Mouse (Mus musculus) stomach, postnatal 0 days (tissue): Measurements from ENCODE around the gene Igfbpl1. TPM values are rescaled to one million over a fixed set of nuclear protein-coding genes. Genes with fewer than 3 reads are reported as not detected.
A peak's percentile ranks its signal among the peaks of the same experiment; 100 is the strongest.

Source experiments
- ATAC-seq: fragments of 200-750 bp; cut with Nextera tagmentation; 2 replicates; pipeline ENCODE4 v1.8.0; 2017; ENCODE audit not compliant: low FRiP score, low TSS enrichment
- DNase-seq: peaks from one replicate; pipeline ENCODE4 v3.0.0-alpha.2; 2016; ENCODE audit warnings: low spot score
- H3K27ac ChIP-seq: fragments of 300-500 bp; sonication (generic); replicated peaks from 2 replicates; pipeline ENCODE4 v1.5.1; 2014; ENCODE audit warnings: mild to moderate bottlenecking, control low read depth
- H3K27me3 ChIP-seq: fragments of 300-500 bp; sonication (generic); 2 replicates; pipeline ENCODE4 v1.6.1; 2014; ENCODE audit warnings: low read length; ENCODE audit not compliant: control insufficient read depth, insufficient read depth
- H3K36me3 ChIP-seq: fragments of 300-500 bp; sonication (generic); 2 replicates; pipeline ENCODE4 v1.6.1; 2014; ENCODE audit warnings: low read length, mixed read lengths; ENCODE audit not compliant: control insufficient read depth, insufficient read depth
- H3K4me1 ChIP-seq: fragments of 300-500 bp; sonication (generic); replicated peaks from 2 replicates; pipeline ENCODE4 v1.6.1; 2014; ENCODE audit warnings: antibody characterized with exemption; ENCODE audit not compliant: control insufficient read depth, insufficient read depth
- H3K4me2 ChIP-seq: fragments of 300-500 bp; sonication (generic); replicated peaks from 2 replicates; pipeline ENCODE4 v1.6.1; 2014; ENCODE audit warnings: low read depth, mild to moderate bottlenecking, control low read depth, moderate library complexity
- H3K4me3 ChIP-seq: fragments of 300-500 bp; sonication (generic); 2 replicates; pipeline ENCODE4 v1.5.1; 2014; ENCODE audit warnings: low read depth, low read length, control low read depth
- H3K9ac ChIP-seq: fragments of 300-500 bp; sonication (generic); 2 replicates; pipeline ENCODE4 v1.6.1; 2014; ENCODE audit warnings: mild to moderate bottlenecking, low read length, control low read depth, mixed read lengths
- H3K9me3 ChIP-seq: fragments of 300-500 bp; sonication (generic); 2 replicates; pipeline ENCODE4 v1.6.1; 2016; ENCODE audit warnings: low read length; ENCODE audit not compliant: control insufficient read depth
- CTCF ChIP-seq: IDR thresholded peaks from 2 replicates; pipeline ENCODE4 v1.5.1; 2016; ENCODE audit warnings: antibody characterized with exemption, low read depth, mild to moderate bottlenecking, moderate library complexity
- EP300 ChIP-seq: optimal IDR thresholded peaks from 2 replicates; pipeline ENCODE3; 2016; ENCODE audit warnings: antibody characterized with exemption
- WGBS: fragments of 180-500 bp; shearing (Covaris S2); extraction: QIAGEN DNeasy Blood & Tissue Kit; methylation state at CpG from one replicate; pipeline ENCODE4 v1.1.7; 2014; 5-methylcytosine and 5-hydroxymethylcytosine counted together
- polyA plus RNA-seq: library from polyadenylated mRNA; unstranded; fragments of >200 nt; fragmentation: Nextera tagmentation; extraction: Ambion mirVana; gene quantifications from 2 replicates; pipeline ENCODE4 v1.2.1, GENCODE M21; 2015

Gene Igfbpl1
- 0.08 and 0.17 TPM in 2 replicates for polyA plus RNA-seq

DNA sequence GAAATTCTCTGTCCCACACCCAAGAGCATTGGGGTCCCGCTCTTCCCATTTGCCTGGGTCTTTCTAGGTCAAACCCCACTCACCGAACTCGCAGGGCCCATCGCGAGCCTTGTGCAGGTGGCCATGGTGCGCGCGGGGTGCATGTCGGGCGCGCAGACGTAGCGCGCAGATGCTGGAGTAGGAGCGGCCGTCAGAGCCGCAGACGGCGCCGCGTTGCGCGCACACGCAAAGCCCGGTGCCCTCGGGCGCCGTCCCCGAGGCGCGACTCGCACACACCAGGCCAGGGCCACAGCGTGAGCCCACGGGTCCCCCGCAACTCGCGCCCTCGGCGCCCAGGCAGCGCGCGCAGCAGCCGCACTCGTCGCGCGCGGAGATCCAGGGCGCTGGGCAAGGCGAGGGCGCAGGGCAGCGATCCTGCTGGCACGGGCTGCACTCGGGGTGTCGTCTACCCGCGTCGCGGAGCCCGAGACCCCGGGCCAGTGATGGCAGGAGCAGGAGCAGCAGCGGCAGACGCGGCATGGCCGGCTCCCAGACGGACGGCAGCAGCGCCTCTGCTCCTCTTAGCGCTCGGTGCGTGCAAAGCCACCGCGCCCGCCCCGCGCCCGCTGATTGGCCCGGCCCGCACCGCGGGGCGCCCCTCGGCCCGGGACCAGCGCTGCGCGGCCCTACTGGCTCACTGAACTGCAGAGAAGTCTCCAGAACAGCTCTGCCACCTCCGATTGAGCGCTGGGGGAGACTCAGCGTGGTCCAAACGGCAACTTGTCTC is at the start of gene Igfbpl1:
TSS of gene Igfbpl1 (minus strand) at position 649 of the 766 bp plus-strand sequence.
- H3K9ac ChIP-seq: no peak within 1 kb of the TSS
- no peaks in the 10 kb centered on the region for H3K4me1 ChIP-seq
- WGBS: under 1% methylated on average over 73 of the region's 91 CpGs
- peak within 1 kb of the TSS; percentile 31 for H3K4me3 ChIP-seq
- peaks cover 14% of the 10 kb centered on the region for H3K27me3 ChIP-seq
- DNase-seq (no peak), ATAC-seq (no peak)
- TF ChIP-seq EP300 (no peak), CTCF (no peak)
- H3K36me3 ChIP-seq: no peaks in the 10 kb centered on the region
- H3K27ac ChIP-seq: no peak within 1 kb of the TSS
- peak within 1 kb of the TSS; percentile 54 for H3K4me2 ChIP-seq
- no peaks in the 10 kb centered on the region for H3K9me3 ChIP-seq

DNA sequence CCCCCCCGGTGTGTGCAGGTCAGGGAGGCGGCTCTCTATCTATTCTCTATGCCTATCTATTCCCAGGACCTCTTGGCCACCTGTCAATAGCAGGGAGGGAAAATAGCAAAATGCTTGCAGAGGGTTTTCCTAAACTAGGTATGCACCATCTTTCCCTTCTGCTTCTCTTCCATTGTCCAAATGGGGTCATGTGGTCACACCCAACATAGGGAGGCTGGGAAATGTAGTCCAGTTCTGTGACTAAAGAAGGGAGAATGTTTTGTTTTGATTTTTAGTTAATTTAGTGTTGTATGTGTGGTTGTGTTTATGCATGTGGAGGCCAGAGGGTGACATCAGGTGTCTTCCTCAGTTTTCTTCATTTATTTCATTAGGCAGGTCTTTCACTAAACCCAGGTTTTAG is 45.4 kb upstream of the Igfbpl1 start:
- H3K4me1 ChIP-seq: 0 out of 2 replicates have a peak, but pooled peaks cover 3% of the 10 kb centered on the region
- no peak for DNase-seq
- WGBS: 71% methylated on average over 1 of the region's 2 CpGs
- no peaks in the 10 kb centered on the region for H3K9me3 ChIP-seq
- no peak overlapping the region for H3K4me2 ChIP-seq
- H3K27ac ChIP-seq: no peak overlapping the region
- no peak overlapping the region for H3K4me3 ChIP-seq
- no peak overlapping the region for H3K9ac ChIP-seq
- H3K36me3 ChIP-seq: no peaks in the 10 kb centered on the region
- TF ChIP-seq CTCF: no peak
- TF ChIP-seq EP300: no peak
- no peak for ATAC-seq
- no peaks in the 10 kb centered on the region for H3K27me3 ChIP-seq

DNA sequence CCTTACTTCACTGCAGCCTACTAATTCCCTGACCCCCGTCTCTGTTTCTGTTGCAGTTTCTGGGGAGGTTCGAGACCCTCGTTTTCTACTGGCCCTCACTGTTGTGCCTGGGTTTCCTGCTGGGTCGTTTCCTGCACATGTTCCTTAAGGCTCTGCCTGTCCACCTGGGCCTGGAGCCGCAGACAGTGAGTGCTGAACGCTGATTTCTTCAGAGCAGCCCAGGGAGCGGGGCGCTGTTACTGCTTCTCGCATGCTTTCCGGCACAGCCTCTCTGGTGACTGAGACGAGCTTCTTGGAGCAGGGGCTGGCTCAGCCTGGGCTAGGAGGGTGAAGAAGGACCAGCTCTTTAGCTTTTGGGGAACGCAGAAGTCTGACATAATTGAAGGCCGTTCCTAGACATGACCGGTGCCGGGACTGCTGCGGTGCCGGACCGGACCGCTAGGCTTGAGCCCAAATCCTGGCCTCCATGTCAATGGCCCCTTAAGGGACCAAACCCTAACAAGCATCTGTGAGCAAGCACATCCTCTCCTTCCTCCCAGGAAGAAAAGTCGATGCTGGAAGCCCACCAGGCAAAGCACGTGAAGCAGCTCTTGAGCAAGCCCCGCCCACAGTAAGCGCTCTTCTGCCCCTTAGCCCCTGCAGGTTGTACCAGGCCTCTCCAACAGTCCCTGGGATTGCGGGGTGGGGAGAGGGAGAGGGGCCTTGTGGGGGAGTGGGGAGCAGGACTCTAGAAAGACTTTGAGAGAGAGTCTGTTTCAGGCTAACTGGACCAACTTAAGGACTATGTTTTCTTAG is 42.5 kb upstream of the Igfbpl1 start:
- Histone ChIP-seq H3K4me1 (0 out of 2 replicates have a peak, but pooled peaks cover 3% of the 10 kb centered on the region), H3K27me3 (no peaks in the 10 kb centered on the region), H3K9me3 (no peaks in the 10 kb centered on the region), H3K36me3 (no peaks in the 10 kb centered on the region), H3K27ac (no peak overlapping the region), H3K4me3 (no peak overlapping the region), H3K4me2 (peak overlapping the region; percentile 4; the same call in 1 of the 2 replicates), H3K9ac (peak overlapping the region; percentile 13; the same call in 1 of the 2 replicates)
- ATAC-seq (no peak), DNase-seq (no peak)
- no peak for TF ChIP-seq CTCF
- TF ChIP-seq EP300: no peak
- WGBS: 36% methylated on average over 24 of the region's 24 CpGs

DNA sequence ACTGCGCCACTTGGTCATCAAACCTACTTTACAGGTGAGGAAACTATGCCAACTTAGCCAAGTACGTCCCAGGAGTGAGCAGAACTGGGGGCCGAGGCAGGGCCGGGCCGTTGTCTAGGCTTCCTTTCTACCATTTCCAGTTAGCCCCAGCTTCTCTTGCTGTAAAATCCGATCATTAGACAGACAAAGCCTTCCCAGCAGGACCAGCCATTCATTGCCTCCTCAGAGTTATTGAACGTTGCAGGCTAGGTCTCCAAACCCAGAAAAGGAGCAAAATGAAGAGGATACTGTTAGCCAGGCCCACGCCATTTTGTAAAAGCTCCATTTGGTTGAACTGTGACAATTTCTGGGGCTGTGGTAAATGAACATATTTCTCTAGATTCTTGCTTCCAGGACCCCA is 40.7 kb upstream of the Igfbpl1 start:
- 0 out of 2 replicates have a peak, but pooled peaks cover 3% of the 10 kb centered on the region for H3K4me1 ChIP-seq
- ATAC-seq (no peak), DNase-seq (no peak)
- no peaks in the 10 kb centered on the region for H3K36me3 ChIP-seq
- H3K4me2 ChIP-seq: no peak overlapping the region
- no peak overlapping the region for H3K4me3 ChIP-seq
- no peak overlapping the region for H3K9ac ChIP-seq
- H3K27me3 ChIP-seq: no peaks in the 10 kb centered on the region
- no peaks in the 10 kb centered on the region for H3K9me3 ChIP-seq
- 91% methylated on average over 8 of the region's 8 CpGs for WGBS
- no peak overlapping the region for H3K27ac ChIP-seq
- TF ChIP-seq CTCF (no peak), EP300 (no peak)

DNA sequence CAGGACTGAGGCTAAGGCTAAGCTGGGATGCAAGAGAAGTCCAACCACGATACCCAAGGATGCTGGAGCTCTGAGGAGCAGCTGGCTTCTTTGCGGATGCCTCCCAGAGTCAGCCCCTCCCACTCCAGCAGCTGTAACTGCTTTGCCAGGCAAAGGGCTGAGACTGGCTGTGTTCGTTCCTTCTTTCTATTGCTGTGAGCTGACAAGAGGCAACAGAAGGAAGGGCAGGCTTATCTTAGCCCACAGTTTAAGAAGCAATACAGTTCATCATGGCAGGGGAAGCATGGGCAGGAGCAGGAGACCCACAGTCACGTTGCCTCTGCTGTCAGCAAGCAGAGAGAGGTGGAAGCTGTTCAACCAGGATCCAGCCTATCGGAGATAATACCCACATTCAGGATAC is 34.4 kb upstream of the Igfbpl1 start:
- TF ChIP-seq EP300 (no peak), CTCF (no peak)
- Histone ChIP-seq H3K4me3 (no peak overlapping the region), H3K9ac (no peak overlapping the region), H3K4me1 (no peaks in the 10 kb centered on the region), H3K27me3 (no peaks in the 10 kb centered on the region), H3K36me3 (no peaks in the 10 kb centered on the region), H3K4me2 (no peak overlapping the region), H3K27ac (no peak overlapping the region), H3K9me3 (no peaks in the 10 kb centered on the region)
- ATAC-seq (no peak), DNase-seq (no peak)
- WGBS: 50% methylated on average over 5 of the region's 5 CpGs
